Mouse (Mus musculus) CD4-positive, CD25-positive, alpha-beta regulatory T cell, adult 2 months (primary cell): ENCODE measurements around the gene Tnrc6c.

Source experiments
- DNase-seq: peaks from one replicate; pipeline ENCODE4 v3.0.0-alpha.2; 2012; ENCODE audit warnings: low read depth, low spot score

Tnrc6c gene

GRCm38 (mm10) chr11:117729341-117729740 lies 75.3 kb downstream of the Tnrc6c start:
- DNase-seq = no peak

- no peak for DNase-seq
These were observed 75.9 kb downstream of the Tnrc6c start for GRCm38 (mm10) chr11:117729798-117730489.

DNA sequence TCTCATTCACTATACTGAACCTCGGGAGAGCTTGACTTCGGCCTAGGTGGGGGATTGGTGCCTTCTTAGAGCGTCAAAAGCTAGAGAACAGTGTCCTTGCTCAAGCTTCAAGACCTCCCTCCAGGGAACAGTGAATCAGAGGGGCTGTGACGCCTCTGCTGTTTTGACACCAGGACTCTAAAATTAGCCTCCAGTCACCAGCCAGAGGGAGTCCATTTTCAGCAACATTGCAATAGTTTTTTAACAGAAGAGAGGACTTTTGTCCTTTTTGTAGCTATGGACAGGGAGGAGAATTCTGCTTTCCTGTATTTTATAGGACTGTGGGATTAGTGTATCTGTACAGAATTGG lies 76.4 kb downstream of the Tnrc6c start:
- no peak for DNase-seq

DNA sequence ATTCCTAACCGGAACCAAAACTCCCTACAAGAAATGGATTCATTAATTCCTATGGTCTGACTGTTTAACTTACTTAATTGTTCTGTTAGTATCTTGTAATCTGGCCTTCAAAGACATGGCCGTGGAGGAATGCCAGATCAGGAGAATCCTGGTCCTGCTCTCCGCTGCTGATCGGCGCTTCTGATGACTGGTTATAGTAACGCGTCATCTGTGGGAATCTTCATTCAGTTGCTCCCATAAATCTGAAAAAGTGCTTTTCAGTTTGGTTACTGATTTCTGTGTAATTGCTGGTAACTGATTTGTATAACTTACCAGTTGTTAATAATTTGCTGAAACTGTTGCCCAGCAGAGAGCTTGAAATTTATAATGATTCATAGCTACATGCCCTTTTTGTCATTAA lies 77.4 kb downstream of the Tnrc6c start:
- DNase-seq = no peak

GRCm38 (mm10) chr11:117736037-117736689 lies 82.1 kb downstream of the Tnrc6c start:
- DNase-seq = no peak

- DNase-seq = no peak
These were observed 84.0 kb downstream of the Tnrc6c start for GRCm38 (mm10) chr11:117738123-117738522.

GRCm38 (mm10) chr11:117741128-117741527 lies 87.0 kb downstream of the Tnrc6c start:
- no peak for DNase-seq

- DNase-seq = no peak
These were observed 88.2 kb downstream of the Tnrc6c start for GRCm38 (mm10) chr11:117742243-117742642.

- no peak for DNase-seq
These were observed 88.6 kb downstream of the Tnrc6c start for GRCm38 (mm10) chr11:117742715-117743114.

GRCm38 (mm10) chr11:117743454-117744030 lies 89.5 kb downstream of the Tnrc6c start:
- no peak for DNase-seq

DNA sequence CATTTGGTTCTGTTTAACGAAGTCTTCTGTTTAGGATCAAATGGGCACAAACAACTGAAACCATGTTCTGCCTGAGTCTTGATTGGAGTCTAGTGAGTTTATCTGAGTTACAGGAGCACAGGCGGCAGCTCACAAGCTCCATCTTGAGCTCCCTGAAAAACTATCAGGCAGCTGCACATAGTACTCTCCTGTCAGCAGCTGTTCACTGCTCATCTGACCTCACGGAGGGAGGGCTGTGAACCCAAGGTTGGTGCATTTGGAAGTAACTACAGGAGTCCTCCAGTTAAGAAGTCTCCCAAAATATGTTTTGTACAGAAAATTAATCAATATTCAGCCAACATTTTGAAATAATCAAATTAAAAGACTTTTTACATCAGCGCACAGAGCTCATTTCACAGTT lies 94.5 kb downstream of the Tnrc6c start:
- no peak for DNase-seq

DNA sequence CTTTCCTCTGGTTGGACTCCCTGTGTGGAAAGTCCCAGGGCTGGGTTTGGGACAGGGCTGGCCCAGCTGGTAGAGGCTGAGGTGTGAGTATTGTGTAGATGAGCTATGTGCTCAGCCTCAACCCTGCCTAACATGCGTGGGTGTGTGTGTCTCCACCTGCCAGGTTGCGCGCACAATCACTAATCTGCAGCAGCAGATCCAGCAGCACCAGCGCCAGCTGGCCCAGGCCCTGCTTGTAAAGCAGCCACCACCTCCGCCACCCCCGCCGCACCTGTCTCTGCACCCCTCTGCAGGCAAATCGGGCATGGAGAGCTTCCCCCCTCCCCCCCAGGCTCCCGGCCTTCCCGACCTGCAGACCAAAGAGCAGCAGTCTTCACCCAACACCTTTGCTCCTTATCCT lies 95.3 kb downstream of the Tnrc6c start:
- no peak for DNase-seq

- no peak for DNase-seq
These were observed 97.5 kb downstream of the Tnrc6c start for GRCm38 (mm10) chr11:117751544-117751943.

- DNase-seq = no peak
These were observed 101.8 kb downstream of the Tnrc6c start for GRCm38 (mm10) chr11:117755891-117756290.

DNA sequence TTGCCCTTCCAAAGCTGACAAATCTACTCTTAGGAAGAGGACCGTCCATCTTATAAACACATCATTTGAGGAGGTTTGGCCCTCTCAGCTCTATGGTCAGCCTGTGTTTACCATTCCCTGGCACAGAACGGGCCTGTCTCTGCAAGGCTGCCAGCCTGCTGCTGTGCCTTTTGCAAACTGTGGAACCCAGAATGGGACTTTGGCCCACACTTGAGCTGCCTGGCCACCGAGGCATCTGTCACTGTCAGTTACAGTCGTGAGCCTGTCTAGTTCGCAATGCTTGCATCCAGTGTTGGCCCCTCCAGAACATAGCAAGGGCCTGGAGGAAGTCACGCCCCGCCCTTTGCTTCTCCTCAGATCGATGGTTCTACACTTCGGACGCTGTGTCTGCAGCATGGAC lies 105.2 kb downstream of the Tnrc6c start:
- DNase-seq = no peak

GRCm38 (mm10) chr11:117760374-117761119 lies 106.5 kb downstream of the Tnrc6c start:
- DNase-seq = no peak

DNA sequence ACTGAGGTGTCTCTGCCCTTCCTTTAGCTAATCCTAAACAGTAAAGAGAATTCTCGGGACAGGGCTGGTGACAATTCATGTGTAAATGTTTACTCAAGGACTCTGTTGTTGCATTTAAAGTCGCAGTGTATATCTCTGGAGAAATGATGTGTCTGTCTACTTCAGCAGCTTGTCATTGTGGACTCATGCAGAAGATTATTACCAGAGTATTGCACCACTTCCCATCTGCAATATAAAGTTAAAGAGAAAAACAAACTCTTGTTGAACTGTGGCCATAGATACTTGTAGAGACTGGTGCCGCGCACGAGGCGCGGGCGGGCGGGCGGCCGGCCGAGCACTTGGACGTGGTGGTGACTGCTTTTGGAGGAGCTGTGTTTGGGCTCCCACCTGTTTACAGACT lies 107.7 kb downstream of the Tnrc6c start:
- no peak for DNase-seq

DNA sequence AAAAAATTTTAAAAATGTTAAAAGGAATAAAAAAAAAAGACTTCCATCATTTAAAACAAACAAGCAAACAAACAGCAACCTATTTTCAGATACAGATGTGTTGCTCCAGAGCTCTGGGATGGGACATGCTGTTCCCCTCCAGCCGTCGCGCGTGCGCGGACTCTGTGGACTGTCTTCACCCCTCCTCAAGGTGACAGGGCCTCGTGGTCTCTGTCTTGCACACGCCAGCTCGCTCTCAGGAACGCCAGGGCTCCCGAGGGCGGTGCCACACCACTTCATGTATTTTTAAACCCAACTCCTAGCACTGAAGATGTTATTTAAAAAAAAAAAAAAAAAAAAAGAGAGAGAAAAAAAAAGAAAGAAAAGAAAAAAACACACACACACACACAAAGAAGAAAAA lies 108.2 kb downstream of the Tnrc6c start:
- DNase-seq = no peak

DNA sequence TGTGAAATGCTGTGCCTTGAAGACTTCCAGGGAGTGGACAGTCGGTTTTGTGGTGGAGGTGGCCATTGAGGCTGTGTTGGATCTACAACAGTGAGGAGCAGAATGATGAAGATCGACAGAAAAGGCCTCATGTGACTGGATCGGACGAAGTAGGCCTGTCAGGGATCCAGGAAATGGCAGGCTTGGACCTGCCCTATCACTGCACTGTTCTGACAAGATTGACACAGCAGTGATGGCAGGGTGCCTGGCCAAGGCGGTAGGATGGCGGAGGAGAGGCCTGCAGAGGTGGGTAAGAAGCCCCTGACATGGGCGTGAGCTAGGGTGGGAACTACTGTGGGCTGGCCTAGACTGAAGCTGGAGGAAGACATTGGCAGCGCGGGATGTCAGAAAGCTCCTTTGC lies 110.2 kb downstream of the Tnrc6c start:
- DNase-seq = no peak

- DNase-seq = no peak
These were observed 111.3 kb downstream of the Tnrc6c start for GRCm38 (mm10) chr11:117765361-117765760.

- no peak for DNase-seq
These were observed 112.2 kb downstream of the Tnrc6c start for GRCm38 (mm10) chr11:117766275-117766674.
